Mouse (Mus musculus): ENCODE measurements around the gene Ptprj. TPM values are rescaled to one million over a fixed set of nuclear protein-coding genes. Genes with fewer than 3 reads are reported as not detected.

Ptprj gene
- polyA plus RNA-seq, 1 experiment from 2014 or later: 1.1 TPM

GRCm38 (mm10) chr2:90545261-90545660 lies 35.2 kb downstream of the Ptprj start:
- Histone ChIP-seq H3K9me3 (replicated peaks; ENCODE audit: control insufficient read depth, low read length) (no peaks in the 10 kb centered on the region), H3K4me1 (ENCODE audit: control insufficient read depth, insufficient read depth, low read length) (no peaks in the 10 kb centered on the region), H3K27ac (ENCODE audit: low read length) (no peak overlapping the region), H3K36me3 (ENCODE audit: control insufficient read depth, insufficient read depth) (no peaks in the 10 kb centered on the region), H3K4me2 (ENCODE audit: low read depth, low read length) (no peak overlapping the region), H3K27me3 (ENCODE audit: control insufficient read depth, insufficient read depth, low read length) (no peaks in the 10 kb centered on the region), H3K9ac (ENCODE audit: low read length) (no peak overlapping the region), H3K4me3 (ENCODE audit: low read length) (no peak overlapping the region)
- WGBS: 79% methylated on average over 5 of the region's 5 CpGs
- no peak for ATAC-seq (replicated peaks; ENCODE audit: extremely low read depth, insufficient read depth, low FRiP score)

DNA sequence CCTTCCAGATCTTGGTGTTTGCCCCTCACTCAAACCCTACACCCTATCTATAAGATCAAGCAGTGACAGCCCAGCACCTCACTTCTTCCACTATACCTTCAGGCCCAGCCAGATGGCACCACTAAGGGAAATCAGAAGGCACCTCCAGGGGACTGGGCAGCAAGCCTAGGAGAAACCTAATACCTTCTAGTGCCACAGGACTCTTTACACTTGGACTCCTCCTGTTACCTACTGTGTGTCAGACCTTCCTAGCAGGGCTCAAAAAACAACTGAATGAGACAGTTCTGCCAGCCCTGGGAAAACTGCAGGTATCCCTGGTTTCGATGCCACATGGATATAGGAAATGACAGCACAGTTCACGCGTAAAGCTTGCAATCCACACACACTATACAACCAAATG lies 36.5 kb downstream of the Ptprj start:
- Histone ChIP-seq H3K4me2 (ENCODE audit: low read depth, low read length) (no peak overlapping the region), H3K27me3 (ENCODE audit: control insufficient read depth, insufficient read depth, low read length) (no peaks in the 10 kb centered on the region), H3K9me3 (replicated peaks; ENCODE audit: control insufficient read depth, low read length) (no peaks in the 10 kb centered on the region), H3K9ac (ENCODE audit: low read length) (no peak overlapping the region), H3K4me1 (ENCODE audit: control insufficient read depth, insufficient read depth, low read length) (no peaks in the 10 kb centered on the region), H3K27ac (ENCODE audit: low read length) (no peak overlapping the region), H3K36me3 (ENCODE audit: control insufficient read depth, insufficient read depth) (no peaks in the 10 kb centered on the region), H3K4me3 (ENCODE audit: low read length) (no peak overlapping the region)
- ATAC-seq (replicated peaks; ENCODE audit: extremely low read depth, insufficient read depth, low FRiP score): no peak
- 94% methylated on average over 3 of the region's 3 CpGs for WGBS

DNA sequence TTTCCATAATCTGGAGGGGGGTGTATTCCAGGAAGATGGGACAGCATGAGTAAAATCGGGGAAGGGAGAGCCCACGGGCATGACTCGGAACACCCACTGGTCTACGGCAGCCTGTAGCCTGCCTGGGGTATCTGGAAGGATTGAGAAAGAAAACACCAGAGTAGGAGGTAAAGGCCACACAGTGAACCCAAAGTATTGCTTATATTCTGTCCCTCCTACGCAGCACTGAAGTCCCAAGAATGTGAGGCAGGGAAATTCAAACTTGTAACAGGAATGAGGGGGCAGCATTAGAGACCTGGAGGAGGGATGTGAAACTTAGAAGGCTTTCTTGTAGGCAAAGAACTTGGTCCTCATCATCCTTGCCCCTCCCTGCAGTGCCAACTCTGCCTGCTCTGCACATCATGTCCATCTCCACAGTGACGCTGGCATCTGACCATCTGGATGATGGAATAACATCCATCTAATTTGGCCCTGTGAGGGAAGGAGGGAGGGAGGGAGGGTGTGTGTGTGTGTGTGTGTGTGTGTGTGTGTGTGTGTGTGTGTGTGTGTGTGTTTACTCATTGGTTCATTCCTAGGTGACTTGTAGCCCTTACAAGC lies 37.2 kb downstream of the Ptprj start:
- Histone ChIP-seq H3K4me1 (ENCODE audit: control insufficient read depth, insufficient read depth, low read length) (no peaks in the 10 kb centered on the region), H3K4me2 (ENCODE audit: low read depth, low read length) (no peak overlapping the region), H3K4me3 (ENCODE audit: low read length) (no peak overlapping the region), H3K9me3 (replicated peaks; ENCODE audit: control insufficient read depth, low read length) (no peaks in the 10 kb centered on the region), H3K27ac (ENCODE audit: low read length) (no peak overlapping the region), H3K27me3 (ENCODE audit: control insufficient read depth, insufficient read depth, low read length) (no peaks in the 10 kb centered on the region), H3K36me3 (ENCODE audit: control insufficient read depth, insufficient read depth) (no peaks in the 10 kb centered on the region), H3K9ac (ENCODE audit: low read length) (no peak overlapping the region)
- WGBS: 83% methylated on average over 6 of the region's 6 CpGs
- ATAC-seq (replicated peaks; ENCODE audit: extremely low read depth, insufficient read depth, low FRiP score): no peak

DNA sequence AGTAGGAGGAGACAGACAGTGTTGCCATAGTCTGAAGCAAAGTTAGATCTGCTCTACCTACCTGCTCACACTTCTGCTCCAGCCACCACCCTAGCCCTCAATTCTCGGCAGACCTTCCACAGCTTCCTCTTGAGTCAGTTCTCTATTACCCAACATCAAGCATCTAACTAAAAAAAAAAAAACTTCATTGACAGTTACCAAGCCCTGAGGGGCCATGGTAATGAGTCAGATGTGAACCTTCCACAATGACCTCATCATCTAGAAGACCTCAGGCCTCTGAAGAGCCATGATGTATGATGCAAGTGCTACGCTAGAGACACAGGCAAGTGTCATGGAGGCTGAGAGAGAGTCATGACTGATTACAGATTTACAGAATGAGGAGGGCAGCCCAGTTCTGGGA lies 37.8 kb downstream of the Ptprj start:
- Histone ChIP-seq H3K27ac (ENCODE audit: low read length) (no peak overlapping the region), H3K4me3 (ENCODE audit: low read length) (no peak overlapping the region), H3K4me2 (ENCODE audit: low read depth, low read length) (no peak overlapping the region), H3K9me3 (replicated peaks; ENCODE audit: control insufficient read depth, low read length) (no peaks in the 10 kb centered on the region), H3K9ac (ENCODE audit: low read length) (no peak overlapping the region), H3K36me3 (ENCODE audit: control insufficient read depth, insufficient read depth) (no peaks in the 10 kb centered on the region), H3K4me1 (ENCODE audit: control insufficient read depth, insufficient read depth, low read length) (no peaks in the 10 kb centered on the region), H3K27me3 (ENCODE audit: control insufficient read depth, insufficient read depth, low read length) (no peaks in the 10 kb centered on the region)
- WGBS: 81% methylated on average over 2 of the region's 2 CpGs
- no peak for ATAC-seq (replicated peaks; ENCODE audit: extremely low read depth, insufficient read depth, low FRiP score)

GRCm38 (mm10) chr2:90539206-90539605 lies 41.2 kb downstream of the Ptprj start:
- H3K4me2 ChIP-seq (ENCODE audit: low read depth, low read length): no peak overlapping the region
- WGBS: 76% methylated on average over 4 of the region's 4 CpGs
- ATAC-seq (replicated peaks; ENCODE audit: extremely low read depth, insufficient read depth, low FRiP score): no peak

DNA sequence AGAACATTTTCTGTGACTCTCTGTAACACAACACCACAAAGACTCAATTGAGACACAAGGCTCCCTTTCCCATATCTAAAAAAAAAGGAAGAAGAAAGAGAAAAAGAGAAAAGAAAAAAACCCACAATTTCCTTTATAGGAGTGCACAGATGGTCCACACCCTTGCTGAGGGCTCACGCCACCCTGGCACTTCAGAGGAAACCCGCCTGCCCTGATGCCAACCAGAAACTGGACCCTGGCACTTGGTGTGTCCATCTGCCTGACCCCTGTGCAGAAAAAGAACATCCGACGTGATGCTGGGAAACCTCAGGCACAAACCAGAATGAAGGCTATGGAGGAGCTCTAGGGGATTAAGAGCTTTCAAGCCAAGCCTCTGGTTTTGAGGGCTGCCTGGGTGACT lies 43.2 kb downstream of the Ptprj start:
- no peaks in the 10 kb centered on the region for H3K9me3 ChIP-seq (replicated peaks; ENCODE audit: control insufficient read depth, low read length)
- H3K36me3 ChIP-seq (ENCODE audit: control insufficient read depth, insufficient read depth): no peaks in the 10 kb centered on the region
- H3K4me1 ChIP-seq (ENCODE audit: control insufficient read depth, insufficient read depth, low read length): no peaks in the 10 kb centered on the region
- no peak overlapping the region for H3K27ac ChIP-seq (ENCODE audit: low read length)
- H3K4me2 ChIP-seq (ENCODE audit: low read depth, low read length): no peak overlapping the region
- H3K9ac ChIP-seq (ENCODE audit: low read length): no peak overlapping the region
- WGBS: 80% methylated on average over 4 of the region's 4 CpGs
- no peak overlapping the region for H3K4me3 ChIP-seq (ENCODE audit: low read length)
- H3K27me3 ChIP-seq (ENCODE audit: control insufficient read depth, insufficient read depth, low read length): no peaks in the 10 kb centered on the region
- ATAC-seq (replicated peaks; ENCODE audit: extremely low read depth, insufficient read depth, low FRiP score): no peak

More at GRCm38 (mm10) chr2:90539206-90539605, 41.2 kb downstream of the Ptprj start:
- Histone ChIP-seq H3K4me3 (ENCODE audit: low read length) (no peak overlapping the region), H3K27me3 (ENCODE audit: control insufficient read depth, insufficient read depth, low read length) (no peaks in the 10 kb centered on the region), H3K9me3 (replicated peaks; ENCODE audit: control insufficient read depth, low read length) (no peaks in the 10 kb centered on the region), H3K9ac (ENCODE audit: low read length) (no peak overlapping the region), H3K27ac (ENCODE audit: low read length) (no peak overlapping the region), H3K4me1 (ENCODE audit: control insufficient read depth, insufficient read depth, low read length) (no peaks in the 10 kb centered on the region), H3K36me3 (ENCODE audit: control insufficient read depth, insufficient read depth) (no peaks in the 10 kb centered on the region)

DNA sequence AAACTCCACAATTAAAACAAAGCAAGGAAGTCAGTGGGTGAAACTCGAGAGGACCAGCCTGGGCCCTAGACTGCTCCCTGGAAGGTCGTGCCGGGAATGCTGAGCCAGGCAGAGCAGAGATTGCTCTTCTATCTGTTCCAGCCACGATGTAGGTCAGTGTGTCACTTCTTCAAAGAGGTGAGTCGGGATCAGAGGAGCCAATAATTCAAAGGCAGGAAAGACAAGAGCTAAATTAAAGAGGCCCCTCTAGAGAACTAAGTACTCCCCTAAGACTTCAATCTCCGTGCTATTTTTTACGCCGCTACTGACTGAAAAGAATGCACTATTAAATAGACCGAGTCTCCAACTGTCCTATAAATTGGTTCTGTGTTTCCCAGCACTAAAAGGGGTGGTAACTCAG lies 43.9 kb downstream of the Ptprj start:
- Histone ChIP-seq H3K9ac (ENCODE audit: low read length) (no peak overlapping the region), H3K4me2 (ENCODE audit: low read depth, low read length) (no peak overlapping the region), H3K36me3 (ENCODE audit: control insufficient read depth, insufficient read depth) (no peaks in the 10 kb centered on the region), H3K4me3 (ENCODE audit: low read length) (no peak overlapping the region), H3K9me3 (replicated peaks; ENCODE audit: control insufficient read depth, low read length) (no peaks in the 10 kb centered on the region), H3K4me1 (ENCODE audit: control insufficient read depth, insufficient read depth, low read length) (no peaks in the 10 kb centered on the region), H3K27me3 (ENCODE audit: control insufficient read depth, insufficient read depth, low read length) (no peaks in the 10 kb centered on the region), H3K27ac (ENCODE audit: low read length) (no peak overlapping the region)
- WGBS: 33% methylated on average over 9 of the region's 9 CpGs
- no peak for ATAC-seq (replicated peaks; ENCODE audit: extremely low read depth, insufficient read depth, low FRiP score)

- Histone ChIP-seq H3K4me3 (ENCODE audit: low read length) (no peak overlapping the region), H3K4me2 (ENCODE audit: low read depth, low read length) (no peak overlapping the region), H3K36me3 (ENCODE audit: control insufficient read depth, insufficient read depth) (no peaks in the 10 kb centered on the region), H3K4me1 (ENCODE audit: control insufficient read depth, insufficient read depth, low read length) (no peaks in the 10 kb centered on the region), H3K27me3 (ENCODE audit: control insufficient read depth, insufficient read depth, low read length) (no peaks in the 10 kb centered on the region), H3K27ac (ENCODE audit: low read length) (no peak overlapping the region), H3K9me3 (replicated peaks; ENCODE audit: control insufficient read depth, low read length) (no peaks in the 10 kb centered on the region), H3K9ac (ENCODE audit: low read length) (no peak overlapping the region)
- ATAC-seq (replicated peaks; ENCODE audit: extremely low read depth, insufficient read depth, low FRiP score): no peak
- WGBS: 85% methylated on average over 6 of the region's 6 CpGs
Observed at GRCm38 (mm10) chr2:90534751-90535150, 45.7 kb downstream of the Ptprj start.

DNA sequence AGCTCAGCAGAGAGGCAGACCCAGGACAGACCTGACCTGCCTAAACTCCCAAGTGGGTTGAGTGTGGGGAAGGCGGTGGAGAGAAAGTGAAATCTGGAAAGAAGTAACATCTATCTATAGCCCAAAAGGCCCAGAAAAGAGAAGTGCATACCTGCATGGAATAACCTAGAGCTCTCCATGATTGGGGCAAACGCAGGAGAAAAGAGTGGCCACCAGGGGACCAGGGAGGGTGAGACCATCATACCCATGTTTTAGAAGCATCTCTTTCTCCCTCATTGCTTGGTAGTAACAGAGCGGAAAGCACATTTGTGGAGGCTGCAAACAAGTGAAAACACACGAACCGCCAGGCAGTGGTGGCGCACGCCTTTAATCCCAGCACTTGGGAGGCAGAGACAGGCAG lies 46.5 kb downstream of the Ptprj start:
- no peak for ATAC-seq (replicated peaks; ENCODE audit: extremely low read depth, insufficient read depth, low FRiP score)
- no peak overlapping the region for H3K27ac ChIP-seq (ENCODE audit: low read length)
- WGBS: 93% methylated on average over 7 of the region's 7 CpGs

More for the DNA sequence above, 46.5 kb downstream of the Ptprj start:
- no peak overlapping the region for H3K4me3 ChIP-seq (ENCODE audit: low read length)
- no peak overlapping the region for H3K9ac ChIP-seq (ENCODE audit: low read length)
- no peaks in the 10 kb centered on the region for H3K27me3 ChIP-seq (ENCODE audit: control insufficient read depth, insufficient read depth, low read length)
- no peaks in the 10 kb centered on the region for H3K4me1 ChIP-seq (ENCODE audit: control insufficient read depth, insufficient read depth, low read length)
- no peaks in the 10 kb centered on the region for H3K9me3 ChIP-seq (replicated peaks; ENCODE audit: control insufficient read depth, low read length)
- no peak overlapping the region for H3K4me2 ChIP-seq (ENCODE audit: low read depth, low read length)
- no peaks in the 10 kb centered on the region for H3K36me3 ChIP-seq (ENCODE audit: control insufficient read depth, insufficient read depth)

Data from heart, embryonic 16.5 days (tissue).